Mouse (Mus musculus) urinary bladder, postnatal 0 days (tissue): ENCODE results near the gene Pdia5. TPM values are rescaled to one million over a fixed set of nuclear protein-coding genes. Genes with fewer than 3 reads are reported as not detected.

Source experiments
- microRNA-seq: library from miRNA; unstranded; fragments of <30 nt; microRNA quantifications from one replicate; pipeline ENCODE4, GENCODE M21; 2016
- polyA plus RNA-seq: library from polyadenylated mRNA; unstranded; fragments of >200 nt; fragmentation: Nextera tagmentation; extraction: Ambion mirVana; gene quantifications from 2 replicates; pipeline ENCODE4 v1.2.1, GENCODE M21; 2015

Pdia5 gene
- 20.2 and 23.2 TPM in 2 replicates for polyA plus RNA-seq

GRCm38 (mm10) chr16:35490231-35491070 lies at the start of gene Pdia5:
Pdia5 (minus strand) TSS chr16:35490873.

DNA sequence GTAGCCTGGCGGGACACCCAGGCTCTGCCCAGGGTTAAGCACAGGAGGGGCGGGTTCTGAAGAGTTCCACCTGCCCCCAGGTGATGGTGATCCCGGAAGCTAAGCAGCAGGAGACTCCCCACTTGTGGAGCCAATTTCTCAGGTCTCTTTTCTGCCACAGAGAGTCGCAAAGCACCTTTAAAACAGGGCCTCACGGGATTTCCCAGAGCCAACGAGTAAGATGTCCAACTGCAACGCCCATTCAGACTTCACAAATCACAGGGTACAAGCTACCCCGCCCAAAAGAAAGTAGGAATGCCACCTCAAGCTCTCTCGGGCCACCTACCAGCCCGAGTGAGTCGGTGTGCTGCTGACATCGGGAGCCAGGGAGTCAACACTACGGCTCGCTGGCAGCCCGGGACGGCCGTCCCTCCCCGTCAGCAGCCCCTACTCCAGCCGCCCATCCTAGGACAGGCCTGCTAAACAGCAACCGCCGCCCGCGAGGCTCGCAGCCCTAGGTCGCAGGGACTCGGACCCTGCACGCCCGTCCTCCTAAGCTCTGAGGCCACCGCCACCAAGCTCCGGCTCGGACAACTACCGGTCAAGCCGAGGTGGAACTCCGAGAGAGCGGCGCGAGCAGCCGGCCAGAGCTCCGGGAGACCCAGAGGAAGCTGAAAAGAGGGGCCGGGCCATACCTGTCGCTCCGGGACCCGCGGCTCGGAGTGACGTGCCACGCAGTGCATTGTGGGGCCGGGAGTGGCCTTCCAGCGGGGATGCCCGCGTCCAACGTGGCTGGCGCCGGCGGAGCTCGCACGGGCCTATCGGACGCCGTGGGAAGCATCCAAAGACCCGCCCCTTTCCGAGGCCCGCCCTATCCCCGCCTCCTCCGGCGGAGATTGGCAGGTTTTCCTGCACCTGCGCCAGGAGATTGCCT lies 127.3 kb downstream of the Pdia5 start, which contains the start of gene Sec22a:
Gene Sec22a, minus strand, starts transcription at position 769 of the 913 bp plus-strand sequence.

Small RNA genes within 50 kb of the gene (microRNA-seq; reads per million reads assigned to microRNA genes)
- gene Gm25548 = not detected

Other genes with a start within 250 kb of the Pdia5 start
- 38.9 and 42.4 TPM in 2 replicates for gene Sec22a, start 127.0 kb downstream of the Pdia5 start, polyA plus RNA-seq
- gene Sema5b, start 50.3 kb upstream of the Pdia5 start, polyA plus RNA-seq = 0.43 and 0.80 TPM in 2 replicates